Mouse (Mus musculus) heart, postnatal 0 days (tissue): ENCODE measurements around the gene Prss22.

Experiments
- CTCF ChIP-seq: IDR thresholded peaks from 2 replicates; pipeline ENCODE4 v1.5.1; 2016; ENCODE audit warnings: antibody characterized with exemption, control low read depth, low read depth
- EP300 ChIP-seq: IDR thresholded peaks from 2 replicates; pipeline ENCODE4 v1.6.1; 2016; ENCODE audit warnings: antibody characterized with exemption, low read depth

DNA sequence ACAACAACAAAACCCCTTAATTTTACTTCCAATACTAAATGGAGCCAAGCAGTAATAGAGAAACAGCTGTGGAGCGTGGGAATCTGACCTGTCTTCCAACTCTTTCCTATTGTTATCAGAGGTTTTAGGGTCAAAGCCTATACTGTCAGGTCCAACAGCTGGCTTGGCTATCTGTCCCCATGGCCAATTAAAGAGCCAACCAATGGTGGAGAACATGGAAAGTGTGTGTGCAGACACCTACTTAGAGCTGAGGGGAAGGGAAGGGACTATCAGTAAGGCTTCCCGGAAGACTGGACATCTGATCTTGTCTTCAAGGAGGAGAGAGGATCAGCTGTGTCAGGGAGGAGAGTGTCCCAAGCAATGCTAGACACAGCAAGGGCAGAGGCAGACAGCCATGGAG, 48.8 kb downstream of the Prss22 start:
- no peak for TF ChIP-seq CTCF
- TF ChIP-seq EP300: no peak
